Mouse (Mus musculus) neural tube, embryonic 12.5 days (tissue): Measurements from ENCODE around the gene Impg2. TPM values are rescaled to one million over a fixed set of nuclear protein-coding genes. Genes with fewer than 3 reads are reported as not detected.

Source experiments
- ATAC-seq: fragments of 200-750 bp; cut with Nextera tagmentation; 2 replicates; pipeline ENCODE4 v1.8.0; 2017; ENCODE audit warnings: low read depth, mild to moderate bottlenecking, moderate TSS enrichment, moderate library complexity; ENCODE audit not compliant: low FRiP score
- H3K27ac ChIP-seq: fragments of 300-500 bp; sonication (generic); 2 replicates; pipeline ENCODE4 v1.5.1; 2016
- H3K27me3 ChIP-seq: fragments of 300-500 bp; sonication (generic); replicated peaks from 2 replicates; pipeline ENCODE4 v1.6.1; 2016; ENCODE audit warnings: mild to moderate bottlenecking
- H3K36me3 ChIP-seq: fragments of 300-500 bp; sonication (generic); 2 replicates; pipeline ENCODE4 v1.6.1; 2016; ENCODE audit warnings: mild to moderate bottlenecking
- H3K4me1 ChIP-seq: fragments of 300-500 bp; sonication (generic); 2 replicates; pipeline ENCODE4 v1.6.1; 2016
- H3K4me2 ChIP-seq: fragments of 300-500 bp; sonication (generic); replicated peaks from 2 replicates; pipeline ENCODE4 v1.6.1; 2016; ENCODE audit warnings: mild to moderate bottlenecking
- H3K4me3 ChIP-seq: fragments of 300-500 bp; sonication (generic); 2 replicates; pipeline ENCODE4 v1.5.1; 2016
- H3K9ac ChIP-seq: fragments of 300-500 bp; sonication (generic); 2 replicates; pipeline ENCODE4 v1.6.1; 2016; ENCODE audit warnings: mild to moderate bottlenecking
- H3K9me3 ChIP-seq: fragments of 300-500 bp; sonication (generic); 2 replicates; pipeline ENCODE4 v1.6.1; 2016; ENCODE audit warnings: mild to moderate bottlenecking
- WGBS: fragments of 180-500 bp; shearing (Covaris S2); methylation state at CpG from one replicate; pipeline ENCODE4 v1.1.7; 2016; 5-methylcytosine and 5-hydroxymethylcytosine counted together
- polyA plus RNA-seq: library from polyadenylated mRNA; unstranded; fragments of >200 nt; fragmentation: Nextera tagmentation; extraction: Ambion mirVana; gene quantifications from 2 replicates; pipeline ENCODE4 v1.2.1, GENCODE M21; 2016

The Impg2 gene
- 0.19 and 0.28 TPM in 2 replicates for polyA plus RNA-seq

GRCm38 (mm10) chr16:56204051-56204450 lies at the start of gene Impg2:
TSS of gene Impg2 (plus strand) at chr16:56204313.
- no peak for ATAC-seq
- Histone ChIP-seq H3K4me3 (no peak within 1 kb of the TSS), H3K9me3 (no peaks in the 10 kb centered on the region), H3K9ac (no peak within 1 kb of the TSS), H3K27ac (no peak within 1 kb of the TSS), H3K4me2 (no peak within 1 kb of the TSS), H3K36me3 (no peaks in the 10 kb centered on the region), H3K27me3 (no peaks in the 10 kb centered on the region), H3K4me1 (no peaks in the 10 kb centered on the region)
- WGBS: 79% methylated on average over 6 of the region's 6 CpGs

GRCm38 (mm10) chr16:56163466-56163865 lies 40.6 kb upstream of the Impg2 start:
- Histone ChIP-seq H3K9ac (no peak overlapping the region), H3K4me3 (no peak overlapping the region), H3K27ac (no peak overlapping the region), H3K4me2 (no peak overlapping the region), H3K9me3 (no peaks in the 10 kb centered on the region), H3K36me3 (peaks cover 10% of the 10 kb centered on the region; the same call in 1 of the 2 replicates), H3K27me3 (no peaks in the 10 kb centered on the region), H3K4me1 (no peaks in the 10 kb centered on the region)
- 89% methylated on average over 7 of the region's 7 CpGs for WGBS
- ATAC-seq: no peak

GRCm38 (mm10) chr16:56170247-56170646 lies 33.9 kb upstream of the Impg2 start:
- Histone ChIP-seq H3K36me3 (peaks cover 22% of the 10 kb centered on the region), H3K4me1 (no peaks in the 10 kb centered on the region), H3K4me3 (no peak overlapping the region), H3K9ac (no peak overlapping the region), H3K27me3 (no peaks in the 10 kb centered on the region), H3K9me3 (no peaks in the 10 kb centered on the region), H3K4me2 (no peak overlapping the region), H3K27ac (no peak overlapping the region)
- no peak for ATAC-seq

- Histone ChIP-seq H3K4me1 (no peaks in the 10 kb centered on the region), H3K9ac (no peak overlapping the region), H3K4me2 (no peak overlapping the region), H3K27ac (no peak overlapping the region), H3K36me3 (peaks cover 27% of the 10 kb centered on the region), H3K27me3 (no peaks in the 10 kb centered on the region), H3K4me3 (no peak overlapping the region), H3K9me3 (no peaks in the 10 kb centered on the region)
- ATAC-seq: no peak
- WGBS: 71% methylated on average over 8 of the region's 8 CpGs
Measured at GRCm38 (mm10) chr16:56175867-56176581, 28.1 kb upstream of the Impg2 start.

GRCm38 (mm10) chr16:56186863-56187262 lies 17.2 kb upstream of the Impg2 start:
- WGBS: 93% methylated on average over 4 of the region's 4 CpGs
- Histone ChIP-seq H3K4me3 (no peak overlapping the region), H3K27ac (no peak overlapping the region), H3K4me2 (no peak overlapping the region), H3K4me1 (no peaks in the 10 kb centered on the region), H3K27me3 (no peaks in the 10 kb centered on the region), H3K9ac (no peak overlapping the region), H3K36me3 (peaks cover 42% of the 10 kb centered on the region), H3K9me3 (no peaks in the 10 kb centered on the region)
- no peak for ATAC-seq

- no peaks in the 10 kb centered on the region for H3K27me3 ChIP-seq
- no peak overlapping the region for H3K4me3 ChIP-seq
- H3K4me1 ChIP-seq: no peaks in the 10 kb centered on the region
- no peaks in the 10 kb centered on the region for H3K9me3 ChIP-seq
- H3K36me3 ChIP-seq: peaks cover 32% of the 10 kb centered on the region
- no peak overlapping the region for H3K9ac ChIP-seq
- no peak overlapping the region for H3K27ac ChIP-seq
- no peak for ATAC-seq
- 90% methylated on average over 9 of the region's 9 CpGs for WGBS
- no peak overlapping the region for H3K4me2 ChIP-seq
Measured at GRCm38 (mm10) chr16:56188198-56188597, 15.9 kb upstream of the Impg2 start.

GRCm38 (mm10) chr16:56212740-56213139 lies 8.6 kb downstream of the Impg2 start:
- WGBS: 68% methylated on average over 3 of the region's 3 CpGs
- no peaks in the 10 kb centered on the region for H3K27me3 ChIP-seq

GRCm38 (mm10) chr16:56227686-56228085 lies 23.6 kb downstream of the Impg2 start:
- no peak for ATAC-seq
- no peaks in the 10 kb centered on the region for H3K4me1 ChIP-seq
- no peak overlapping the region for H3K4me2 ChIP-seq
- H3K4me3 ChIP-seq: no peak overlapping the region
- no peak overlapping the region for H3K27ac ChIP-seq
- no peak overlapping the region for H3K9ac ChIP-seq
- no peaks in the 10 kb centered on the region for H3K9me3 ChIP-seq
- H3K27me3 ChIP-seq: no peaks in the 10 kb centered on the region
- peaks cover 4% of the 10 kb centered on the region; the same call in 1 of the 2 replicates for H3K36me3 ChIP-seq

More at GRCm38 (mm10) chr16:56212740-56213139, 8.6 kb downstream of the Impg2 start:
- no peak overlapping the region for H3K9ac ChIP-seq
- no peaks in the 10 kb centered on the region for H3K9me3 ChIP-seq
- ATAC-seq: no peak
- no peaks in the 10 kb centered on the region for H3K36me3 ChIP-seq
- H3K4me1 ChIP-seq: no peaks in the 10 kb centered on the region
- H3K4me3 ChIP-seq: no peak overlapping the region
- H3K4me2 ChIP-seq: no peak overlapping the region
- no peak overlapping the region for H3K27ac ChIP-seq

- H3K9ac ChIP-seq: no peak overlapping the region
- WGBS: 69% methylated on average over 2 of the region's 2 CpGs
- H3K27me3 ChIP-seq: no peaks in the 10 kb centered on the region
- H3K9me3 ChIP-seq: no peaks in the 10 kb centered on the region
- peaks cover 4% of the 10 kb centered on the region; the same call in 1 of the 2 replicates for H3K36me3 ChIP-seq
- no peaks in the 10 kb centered on the region for H3K4me1 ChIP-seq
- no peak overlapping the region for H3K4me2 ChIP-seq
- H3K4me3 ChIP-seq: no peak overlapping the region
- no peak overlapping the region for H3K27ac ChIP-seq
- ATAC-seq: no peak
Measured at GRCm38 (mm10) chr16:56229455-56229854, 25.3 kb downstream of the Impg2 start.

- Histone ChIP-seq H3K4me3 (no peak overlapping the region), H3K4me2 (no peak overlapping the region), H3K9ac (no peak overlapping the region), H3K27ac (no peak overlapping the region), H3K4me1 (no peaks in the 10 kb centered on the region), H3K36me3 (peaks cover 1% of the 10 kb centered on the region; the same call in 1 of the 2 replicates), H3K9me3 (no peaks in the 10 kb centered on the region), H3K27me3 (no peaks in the 10 kb centered on the region)
- WGBS: 56% methylated on average over 10 of the region's 10 CpGs
- ATAC-seq: no peak
Measured at GRCm38 (mm10) chr16:56231300-56231699, 27.2 kb downstream of the Impg2 start.

- Histone ChIP-seq H3K4me3 (no peak overlapping the region), H3K27me3 (no peaks in the 10 kb centered on the region), H3K4me2 (no peak overlapping the region), H3K27ac (no peak overlapping the region), H3K4me1 (no peaks in the 10 kb centered on the region), H3K36me3 (no peaks in the 10 kb centered on the region), H3K9ac (no peak overlapping the region), H3K9me3 (no peaks in the 10 kb centered on the region)
- ATAC-seq: no peak
- WGBS: 94% methylated on average over 10 of the region's 10 CpGs
Measured at GRCm38 (mm10) chr16:56232736-56233135, 28.6 kb downstream of the Impg2 start.

GRCm38 (mm10) chr16:56246031-56246430 lies 41.9 kb downstream of the Impg2 start:
- no peaks in the 10 kb centered on the region for H3K36me3 ChIP-seq
- H3K4me2 ChIP-seq: no peak overlapping the region
- H3K27me3 ChIP-seq: no peaks in the 10 kb centered on the region
- WGBS: 93% methylated on average over 3 of the region's 3 CpGs
- H3K27ac ChIP-seq: no peak overlapping the region
- no peak overlapping the region for H3K4me3 ChIP-seq
- no peak overlapping the region for H3K9ac ChIP-seq
- no peaks in the 10 kb centered on the region for H3K4me1 ChIP-seq
- no peaks in the 10 kb centered on the region for H3K9me3 ChIP-seq
- no peak for ATAC-seq

- ATAC-seq: no peak
Measured at GRCm38 (mm10) chr16:56273917-56274316, 69.8 kb downstream of the Impg2 start.

More at GRCm38 (mm10) chr16:56273917-56274316, 69.8 kb downstream of the Impg2 start:
- Histone ChIP-seq H3K9ac (no peak overlapping the region), H3K4me3 (no peak overlapping the region), H3K4me2 (no peak overlapping the region), H3K27ac (no peak overlapping the region), H3K9me3 (no peaks in the 10 kb centered on the region), H3K4me1 (no peaks in the 10 kb centered on the region), H3K27me3 (no peaks in the 10 kb centered on the region), H3K36me3 (no peaks in the 10 kb centered on the region)
- WGBS: 83% methylated on average over 1 of the region's 1 CpGs
